Comparison of ENCODE assay signal across 8 mouse cellular contexts in genomic region chr14:27268986-27269700, GRCm38 (mm10).
A peak's percentile ranks its signal among the peaks of the same experiment; 100 is the strongest.
DNase-seq lines count a peak whose midpoint lies in the region.
"Had no signal": no experiment of that assay in that cellular context is flagged by ENCODE, and none has a peak within 500 bp of the region (broad histone marks: within the 10 kb centered on the region; RNA-seq: fewer than 3 reads in every experiment).

No protein-coding gene starts in this region.

- DNase-seq in cerebellum, adult 11-12 months: peak; percentile 78
- DNase-seq in cerebellum, adult 8-10 months: peak; percentile 69
- DNase-seq in frontal cortex, postnatal 36 days (ENCODE audit: low spot score in 2 of 2): peak; percentile 60 to 81
- peak; percentile 65 to 94 for DNase-seq in left cerebral cortex, postnatal 25 days (ENCODE audit: low spot score in 2 of 2)
- no peak for DNase-seq in ovary, postnatal 36 days (ENCODE audit: low spot score)
- DNase-seq in heart, postnatal 4 days: no peak
- DNase-seq in Muller cell, postnatal 12 days (ENCODE audit: inconsistent ontology term): no peak
- DNase-seq: heart, adult 2 months had no signal

- intact Hi-C loops in left cerebral cortex, postnatal 25 days (cut with DNase I): loop anchor here (1.0 to 10.0 kb wide), 4 partner anchors 41 to 476 kb away; no protein-coding TSS in a partner anchor

Comparison
In these comparisons a context has a peak if more than half of its experiments do, and no peak if none do; other contexts are left out.
1. DNase-seq: peak in cerebellum, adult 11-12 months (single experiment), cerebellum, adult 8-10 months (single experiment), frontal cortex, postnatal 36 days (2 of 2) and left cerebral cortex, postnatal 25 days (2 of 2); none in ovary, postnatal 36 days (single experiment), heart, postnatal 4 days (single experiment) and Muller cell, postnatal 12 days (single experiment).